Mouse (Mus musculus): ENCODE data around the gene Rab15.

DNA sequence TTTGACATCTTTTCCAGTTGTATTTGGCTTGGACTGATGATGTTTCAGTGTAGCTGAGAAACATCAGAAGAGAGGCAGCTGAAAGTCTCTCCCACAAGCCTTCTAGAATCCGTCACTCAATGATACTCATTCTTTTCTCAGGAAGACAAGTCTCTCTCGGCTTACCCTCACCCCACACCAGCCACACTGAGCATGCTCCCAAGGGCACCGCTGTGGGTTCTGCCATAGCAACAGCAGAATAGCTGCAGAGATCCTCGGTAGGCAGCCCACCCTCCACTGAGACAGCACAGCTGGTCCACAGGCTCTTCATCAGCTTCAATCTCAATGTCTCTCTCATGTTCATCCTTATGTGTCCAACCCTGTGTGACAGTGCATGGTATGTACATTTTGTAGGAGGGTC, 2.6 kb upstream of the Rab15 start:
- TF ChIP-seq CTCF (IDR thresholded peaks at IDR 0.05; ENCODE audit: borderline replicate concordance, insufficient read depth, low read length) (no peak), POLR2A (IDR thresholded peaks at IDR 0.05; ENCODE audit: low read depth, low read length) (no peak)

Data from embryonic fibroblast, embryonic 13.5 days (primary cell).